Mouse (Mus musculus) B cell, adult 2 months (primary cell): ENCODE measurements around the gene Hist1h1c.
"Not testable (repeated sequence)": the region's sequence is repeated elsewhere in the genome, so short reads cannot be mapped to it uniquely, and the experiment has no call there.

Source experiments
- DNase-seq, 2 experiments: peaks; one replicate each; pipeline ENCODE4 v3.0.0; 2022

Gene Hist1h1c

GRCm38 (mm10) chr13:23717176-23717575 is 21.4 kb upstream of the Hist1h1c start:
- DNase-seq = no peak

- DNase-seq = not testable (repeated sequence)
These were observed 20.9 kb upstream of the Hist1h1c start for GRCm38 (mm10) chr13:23717593-23718245.

- no peak for DNase-seq
These were observed 14.4 kb upstream of the Hist1h1c start for GRCm38 (mm10) chr13:23724239-23724638.

- DNase-seq = no peak
These were observed 13.4 kb upstream of the Hist1h1c start for GRCm38 (mm10) chr13:23725213-23725612.

GRCm38 (mm10) chr13:23728472-23729191 is 10.0 kb upstream of the Hist1h1c start:
- DNase-seq = no peak

- no peak for DNase-seq
These were observed 9.4 kb upstream of the Hist1h1c start for GRCm38 (mm10) chr13:23729192-23729525.

- no peak for DNase-seq
These were observed 8.9 kb upstream of the Hist1h1c start for GRCm38 (mm10) chr13:23729706-23730105.

- no peak for DNase-seq
These were observed 8.1 kb upstream of the Hist1h1c start for GRCm38 (mm10) chr13:23730479-23730878.

- peak; percentile 43 to 52 for DNase-seq
These were observed 6.3 kb upstream of the Hist1h1c start for GRCm38 (mm10) chr13:23732156-23732804.

- DNase-seq = no peak
These were observed 1.5 kb upstream of the Hist1h1c start for GRCm38 (mm10) chr13:23737091-23737490.

GRCm38 (mm10) chr13:23738041-23738440 is 567 bp upstream of the Hist1h1c start:
- DNase-seq = peak; percentile 61 to 62

- DNase-seq = peak; percentile 90 to 91
These were observed 687 bp downstream of the Hist1h1c start for GRCm38 (mm10) chr13:23739069-23739921.

GRCm38 (mm10) chr13:23739922-23740252 is 1.3 kb downstream of the Hist1h1c start:
- no peak for DNase-seq

- no peak for DNase-seq
These were observed 1.7 kb downstream of the Hist1h1c start for GRCm38 (mm10) chr13:23740256-23740840.

- no peak for DNase-seq
These were observed 2.3 kb downstream of the Hist1h1c start for GRCm38 (mm10) chr13:23740910-23741309.

- DNase-seq = no peak
These were observed 3.4 kb downstream of the Hist1h1c start for GRCm38 (mm10) chr13:23742007-23742406.

- no peak for DNase-seq
These were observed 4.6 kb downstream of the Hist1h1c start for GRCm38 (mm10) chr13:23743215-23743614.

GRCm38 (mm10) chr13:23743963-23744362 is 5.4 kb downstream of the Hist1h1c start:
- DNase-seq = no peak

GRCm38 (mm10) chr13:23744421-23745380 is 6.1 kb downstream of the Hist1h1c start:
- DNase-seq = peak in 1 of 2 experiments; percentile 16

GRCm38 (mm10) chr13:23745381-23746161 is 7.0 kb downstream of the Hist1h1c start, which contains the start of gene Hist1h3c:
Gene Hist1h3c, minus strand, starts transcription at chr13:23745602.
- DNase-seq = peak; percentile 84 to 86
